Mouse (Mus musculus) c-Kit-positive CD71-negative TER-119-negative erythroid progenitor cells, embryonic 14.5 days (primary cell): ENCODE data around the gene Gpatch8.

Experiments used
- DNase-seq: peaks from one replicate; pipeline ENCODE4 v3.0.0-alpha.2; 2013; ENCODE audit warnings: low read depth

Gpatch8 gene

DNA sequence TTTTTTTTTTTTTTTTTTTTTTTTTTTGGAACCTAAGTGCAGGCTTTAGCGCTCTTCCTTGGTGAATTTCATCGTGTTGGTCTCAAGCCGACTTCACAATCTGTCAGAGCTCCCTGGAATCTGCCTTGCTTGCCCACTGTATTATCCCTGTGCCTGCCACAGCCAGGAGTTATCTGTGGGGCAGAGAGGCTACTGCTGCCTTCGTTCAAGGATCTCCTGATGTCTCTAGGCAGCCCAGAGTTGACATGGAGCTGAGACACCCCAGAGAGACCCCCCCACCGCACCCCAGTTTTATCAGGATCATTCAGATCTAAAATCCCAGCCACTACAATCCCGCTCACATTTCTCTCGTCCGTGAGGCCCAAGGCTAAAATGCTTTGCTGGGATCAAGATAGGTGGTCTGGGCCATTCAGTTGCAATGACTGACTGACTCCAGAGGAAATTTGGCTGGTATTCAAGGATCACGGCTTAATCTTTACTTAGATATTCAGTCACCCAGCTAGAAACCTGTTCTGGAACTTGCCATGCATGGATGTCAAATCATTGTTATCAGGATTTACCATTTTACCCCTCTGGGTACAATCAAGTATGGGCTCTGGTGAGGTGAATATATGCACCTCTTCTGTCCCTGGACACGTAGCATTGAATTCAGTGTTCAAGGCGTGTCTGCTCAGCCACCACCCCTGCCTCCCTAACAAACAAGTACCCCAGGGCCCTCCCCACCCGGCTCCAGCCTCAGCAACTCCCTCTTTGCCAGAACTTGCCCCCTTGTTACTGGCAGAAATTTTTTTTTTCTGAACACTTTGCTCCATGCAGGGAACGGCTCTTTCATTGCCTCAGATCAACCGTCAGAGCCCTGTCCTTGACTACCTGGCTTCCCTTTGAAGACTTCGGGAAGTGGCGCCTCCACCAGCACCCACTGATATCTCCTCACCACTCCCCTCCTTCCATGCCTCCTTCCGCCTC, 106.9 kb downstream of the Gpatch8 start:
- no peak for DNase-seq

GRCm38 (mm10) chr11:102448327-102448726, 107.9 kb downstream of the Gpatch8 start:
- DNase-seq: no peak

DNA sequence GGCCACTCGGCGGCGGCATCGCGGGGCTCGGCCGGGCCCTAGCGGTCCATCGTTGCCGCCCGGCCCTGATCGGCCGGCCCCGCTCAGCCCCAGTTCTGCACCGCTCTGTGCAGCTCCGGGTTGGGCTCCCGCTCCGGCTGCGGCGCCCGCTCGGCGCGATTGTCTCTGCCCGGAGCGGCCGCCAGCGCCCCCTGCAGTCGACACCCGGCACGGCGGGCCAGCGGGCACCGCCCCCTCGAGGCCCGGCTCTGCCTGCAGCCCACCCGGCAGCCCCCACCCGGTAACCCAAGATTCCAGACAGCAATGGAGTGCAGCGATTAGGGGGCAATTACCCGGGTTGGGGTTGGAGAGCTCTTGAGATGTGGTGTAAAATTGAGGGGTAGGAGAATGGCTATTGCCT, 108.7 kb downstream of the Gpatch8 start, which contains the start of gene Fam171a2:
Gene Fam171a2, minus strand, starts transcription at position 186 of the 400 bp plus-strand sequence.
- DNase-seq: no peak

DNA sequence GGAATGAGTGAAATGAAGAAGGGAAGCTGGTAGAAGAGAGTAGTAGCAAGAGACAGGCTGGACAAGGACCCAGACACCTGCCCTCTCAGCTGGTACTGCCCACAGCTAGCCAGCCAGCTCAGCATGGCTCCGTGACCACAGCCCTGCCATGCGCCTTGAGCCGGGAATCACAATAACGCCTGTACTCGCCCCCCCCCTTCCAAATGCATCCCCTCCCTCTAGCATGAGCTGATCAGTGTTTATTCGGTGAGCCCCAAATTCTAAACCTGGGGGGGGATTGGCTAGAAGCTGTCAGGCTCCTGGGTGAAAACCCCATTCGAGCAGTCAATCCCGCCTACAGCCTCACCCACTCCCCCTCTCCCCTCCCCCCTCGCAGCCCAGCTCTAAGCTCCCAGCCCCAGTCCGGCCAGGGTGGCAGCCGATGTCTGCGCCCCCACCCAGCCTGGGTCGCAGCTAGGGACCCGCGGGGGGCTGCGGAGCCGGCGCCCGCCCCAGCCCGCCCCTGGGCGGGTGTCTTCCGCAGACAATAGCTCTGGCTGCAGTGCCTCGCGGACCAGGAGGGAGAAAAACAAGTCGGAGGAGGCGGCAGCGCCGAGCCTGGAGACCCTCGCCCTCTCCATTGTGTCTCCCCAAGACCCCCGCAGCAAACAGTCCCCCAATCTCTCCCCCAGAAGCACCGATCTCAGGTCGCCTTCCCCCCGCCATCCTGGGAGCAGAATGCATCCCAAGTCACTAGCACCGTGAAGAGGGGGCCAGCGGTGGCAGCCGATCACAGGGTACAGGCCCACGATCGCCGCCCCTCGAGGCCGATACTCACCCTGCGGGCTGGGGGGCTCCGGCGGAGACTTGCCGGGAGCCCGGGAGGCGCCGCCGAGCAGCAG, 109.4 kb downstream of the Gpatch8 start:
- DNase-seq: no peak

DNA sequence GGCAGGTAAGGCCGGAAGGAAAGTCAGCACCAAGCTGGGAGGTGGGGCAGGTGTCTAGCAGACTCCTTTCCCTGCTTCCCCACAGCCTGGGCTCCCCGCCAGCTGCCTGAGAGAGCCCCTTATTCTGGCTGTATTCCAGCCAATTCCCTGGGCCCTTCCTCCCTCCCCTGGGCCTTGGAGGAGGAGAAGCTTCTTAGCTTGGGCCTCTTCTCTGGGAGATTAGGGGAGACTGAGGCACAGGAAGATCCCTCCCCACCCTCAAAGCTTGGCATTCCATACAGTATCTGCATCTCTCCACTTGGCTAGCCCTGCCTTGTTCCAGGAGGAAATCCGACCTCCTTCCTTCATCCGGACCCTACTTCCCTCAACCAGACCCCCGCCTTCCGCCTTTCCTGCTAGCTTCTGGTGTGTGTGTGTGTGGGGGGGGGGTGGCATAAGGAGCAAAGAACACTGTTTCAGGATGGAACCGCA, 110.3 kb downstream of the Gpatch8 start:
- no peak for DNase-seq

DNA sequence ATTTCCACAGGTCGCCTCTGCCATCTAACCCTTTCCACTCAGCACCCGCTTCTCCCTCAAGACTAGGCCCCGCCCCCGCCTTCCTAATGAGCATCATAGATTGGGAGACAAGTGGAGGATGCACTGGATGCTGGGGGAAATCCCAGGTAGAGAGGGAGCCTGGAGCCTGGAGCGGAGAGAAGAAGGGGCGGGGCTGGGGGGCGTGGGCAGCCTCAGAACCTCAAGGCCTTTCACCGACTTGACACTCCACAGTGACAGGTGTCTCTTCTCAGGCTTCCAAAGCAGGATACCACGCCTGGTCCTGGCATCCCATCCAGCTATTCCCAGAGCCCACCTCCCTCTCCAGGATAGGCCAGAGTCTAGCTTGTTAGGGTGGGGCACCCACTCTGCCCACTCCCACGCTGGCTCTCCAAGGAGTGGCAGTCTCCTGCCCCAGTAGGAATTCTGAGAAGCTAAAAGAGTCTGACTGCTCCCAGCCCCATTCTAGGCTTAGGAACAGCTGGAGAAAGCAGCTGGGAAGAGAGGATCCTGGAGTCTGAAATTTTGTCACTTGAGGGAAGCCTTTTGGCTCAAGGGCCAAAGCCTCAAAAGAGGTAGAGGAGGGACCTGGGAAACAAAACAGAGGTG, 110.8 kb downstream of the Gpatch8 start:
- DNase-seq: no peak

DNA sequence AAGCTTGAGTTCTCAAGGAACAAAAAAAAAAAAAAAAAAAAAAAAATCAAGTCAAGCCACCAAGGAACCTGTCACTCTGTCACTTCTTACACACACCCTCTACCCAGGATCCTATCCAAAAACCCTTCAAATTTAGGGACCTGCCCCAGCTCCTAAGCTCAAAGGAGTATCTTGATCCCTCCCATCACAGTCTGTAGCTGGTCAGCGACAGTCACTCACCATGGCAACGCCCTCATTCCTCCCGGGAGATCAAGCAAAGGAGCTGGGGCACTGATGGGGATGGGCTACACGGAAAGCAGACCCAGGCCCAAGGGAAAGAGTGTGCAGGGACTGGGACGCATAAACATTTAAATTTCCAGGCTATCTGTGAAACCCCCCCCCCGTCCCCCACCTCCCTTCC, 111.4 kb downstream of the Gpatch8 start:
- DNase-seq: no peak

DNA sequence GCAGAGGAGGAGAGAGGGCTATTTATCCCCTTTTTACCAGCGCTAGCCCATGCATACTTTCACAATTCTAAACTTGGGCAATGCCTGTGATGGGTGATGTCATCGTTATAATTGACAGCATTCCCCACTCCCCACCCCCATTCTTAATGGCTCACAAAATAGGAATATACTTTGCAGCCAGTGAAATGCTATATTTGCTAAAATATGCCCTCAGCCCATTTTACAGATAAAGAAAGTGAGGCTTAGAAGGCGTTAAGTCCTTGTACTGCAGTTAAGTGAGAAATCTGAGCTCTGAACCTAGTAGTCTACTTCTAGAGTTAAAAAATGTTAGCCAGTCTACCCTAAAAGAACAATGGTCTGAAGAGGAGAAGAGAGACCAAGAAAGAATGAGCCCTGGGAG, 111.9 kb downstream of the Gpatch8 start:
- no peak for DNase-seq

DNA sequence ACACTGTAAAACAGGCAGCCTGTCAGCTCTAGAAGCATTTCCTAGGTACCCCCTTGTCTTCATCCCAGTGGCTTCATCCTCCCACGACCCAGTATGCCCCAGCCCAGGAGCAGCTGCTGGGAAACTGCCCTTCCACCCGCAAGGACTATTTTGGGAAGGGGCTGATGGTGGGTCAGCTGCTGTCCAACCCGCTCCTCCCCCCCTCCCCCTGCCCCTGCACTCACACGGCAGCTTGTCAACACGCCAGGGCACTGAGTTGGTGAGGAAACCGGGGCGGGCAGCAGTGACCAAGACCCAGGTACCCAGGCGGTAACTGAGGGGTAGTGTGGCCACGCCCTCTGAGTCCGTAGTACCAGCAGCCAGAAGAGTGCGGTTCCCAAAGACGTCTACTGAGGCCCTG, 112.5 kb downstream of the Gpatch8 start:
- DNase-seq: no peak

GRCm38 (mm10) chr11:102442089-102442488, 114.1 kb downstream of the Gpatch8 start:
- DNase-seq: no peak

GRCm38 (mm10) chr11:102441434-102441833, 114.8 kb downstream of the Gpatch8 start:
- no peak for DNase-seq

GRCm38 (mm10) chr11:102440255-102440654, 115.9 kb downstream of the Gpatch8 start:
- DNase-seq: no peak

DNA sequence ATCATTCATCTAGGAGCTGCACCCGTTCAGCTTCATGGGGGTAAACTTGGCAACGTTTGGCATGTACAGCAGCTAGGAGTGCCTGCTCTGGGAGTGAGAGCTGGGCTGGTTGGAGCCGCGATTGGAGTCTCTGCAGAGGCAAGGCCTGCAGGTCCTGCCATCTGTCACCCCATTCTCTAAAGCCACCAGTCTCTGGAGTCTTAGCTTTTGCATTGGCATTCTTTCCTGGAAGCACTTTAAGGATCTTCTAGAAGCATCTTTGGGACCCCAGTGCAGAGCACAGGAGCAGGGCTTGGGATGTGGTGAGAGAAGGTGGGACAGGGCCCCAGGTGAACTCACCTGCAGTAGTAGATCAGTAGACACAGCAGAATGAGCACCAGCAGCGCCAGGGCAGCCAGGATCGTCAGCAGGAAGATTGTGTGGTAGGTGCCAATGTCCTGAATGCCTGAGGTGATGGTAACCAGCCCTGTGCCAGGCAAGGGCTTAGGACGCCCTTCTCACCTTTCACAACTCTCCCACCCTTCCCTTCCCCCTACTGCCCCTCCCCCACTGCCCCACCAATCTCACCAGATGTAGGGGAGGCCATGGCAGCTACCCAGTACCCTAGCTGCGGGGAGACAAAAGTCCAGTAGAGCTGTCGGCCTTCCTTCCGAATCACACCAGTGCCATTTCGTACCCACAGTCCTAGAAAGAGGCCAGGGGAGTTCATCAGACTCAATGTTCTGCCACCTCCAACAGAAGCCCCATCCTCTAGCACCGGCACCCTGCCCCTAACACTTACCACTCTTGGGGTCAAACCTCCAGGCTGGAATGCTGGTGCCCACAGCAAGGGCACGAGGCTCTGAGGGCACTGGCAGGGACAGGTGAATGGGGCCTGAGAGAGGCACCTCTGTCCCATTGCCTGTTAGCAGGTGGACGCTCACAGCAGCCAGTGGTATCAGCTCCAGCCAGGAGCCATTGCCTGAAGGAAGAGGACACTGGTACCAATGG, 116.8 kb downstream of the Gpatch8 start:
- no peak for DNase-seq

DNA sequence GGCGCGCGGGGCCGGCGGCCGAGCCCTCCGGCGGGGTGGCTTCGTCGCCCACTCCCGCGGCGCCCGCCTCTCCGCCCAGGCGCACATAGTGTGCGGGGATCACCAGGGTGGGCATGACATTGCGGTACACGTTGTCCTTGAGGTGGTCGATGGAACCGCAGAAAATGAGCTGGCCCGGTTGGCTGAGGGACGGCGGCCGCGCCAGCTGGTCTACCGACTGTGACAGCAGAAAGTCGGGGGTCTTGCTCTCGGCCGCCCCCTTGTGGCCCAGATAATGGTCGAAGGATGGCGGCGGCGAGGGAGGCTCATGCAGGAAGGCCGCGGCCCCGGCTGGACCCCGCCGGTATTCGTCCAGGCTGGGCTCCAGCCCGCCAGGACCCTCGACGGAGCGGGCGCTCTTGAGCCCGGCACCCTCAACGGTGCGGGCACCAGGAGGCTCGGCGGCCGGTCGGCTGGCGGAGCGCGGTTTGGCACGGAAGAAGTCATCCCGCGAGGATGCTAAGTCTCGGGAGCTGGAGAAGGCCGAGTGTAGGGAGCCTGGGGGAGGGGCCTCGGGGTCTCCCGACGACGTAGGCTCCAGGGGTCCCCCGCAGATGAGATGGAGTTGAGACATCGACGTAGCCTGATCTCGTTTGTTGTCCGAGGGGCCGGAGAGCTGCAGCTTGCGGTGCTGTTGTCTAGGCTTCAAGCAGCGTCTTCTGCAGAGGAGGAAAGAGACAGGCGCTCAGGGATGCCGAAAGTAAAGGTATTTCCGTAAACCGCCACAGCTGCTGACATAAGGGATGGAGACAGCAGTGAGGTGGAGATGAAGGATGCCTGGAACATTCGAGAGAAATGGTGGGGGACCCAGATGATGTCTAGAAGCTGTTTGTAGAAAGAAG, 117.7 kb downstream of the Gpatch8 start:
- no peak for DNase-seq

GRCm38 (mm10) chr11:102437120-102438061, 118.8 kb downstream of the Gpatch8 start:
- DNase-seq: no peak

DNA sequence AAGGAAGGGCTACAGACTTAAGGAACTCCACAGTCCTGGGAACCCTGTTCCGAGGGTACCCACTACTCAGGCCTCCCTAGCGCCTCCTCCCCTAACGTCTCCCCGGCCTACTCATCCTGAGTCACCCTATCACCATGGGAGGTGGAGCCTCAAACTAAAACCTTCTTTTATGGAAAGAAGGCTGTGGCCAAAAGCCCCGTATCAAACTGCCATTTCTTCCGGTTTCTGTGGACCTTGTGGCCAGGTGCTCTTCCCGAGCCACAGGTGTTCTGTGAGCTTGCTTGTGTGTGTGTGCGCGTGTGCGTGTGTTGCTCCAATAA, 119.8 kb downstream of the Gpatch8 start:
- no peak for DNase-seq

DNA sequence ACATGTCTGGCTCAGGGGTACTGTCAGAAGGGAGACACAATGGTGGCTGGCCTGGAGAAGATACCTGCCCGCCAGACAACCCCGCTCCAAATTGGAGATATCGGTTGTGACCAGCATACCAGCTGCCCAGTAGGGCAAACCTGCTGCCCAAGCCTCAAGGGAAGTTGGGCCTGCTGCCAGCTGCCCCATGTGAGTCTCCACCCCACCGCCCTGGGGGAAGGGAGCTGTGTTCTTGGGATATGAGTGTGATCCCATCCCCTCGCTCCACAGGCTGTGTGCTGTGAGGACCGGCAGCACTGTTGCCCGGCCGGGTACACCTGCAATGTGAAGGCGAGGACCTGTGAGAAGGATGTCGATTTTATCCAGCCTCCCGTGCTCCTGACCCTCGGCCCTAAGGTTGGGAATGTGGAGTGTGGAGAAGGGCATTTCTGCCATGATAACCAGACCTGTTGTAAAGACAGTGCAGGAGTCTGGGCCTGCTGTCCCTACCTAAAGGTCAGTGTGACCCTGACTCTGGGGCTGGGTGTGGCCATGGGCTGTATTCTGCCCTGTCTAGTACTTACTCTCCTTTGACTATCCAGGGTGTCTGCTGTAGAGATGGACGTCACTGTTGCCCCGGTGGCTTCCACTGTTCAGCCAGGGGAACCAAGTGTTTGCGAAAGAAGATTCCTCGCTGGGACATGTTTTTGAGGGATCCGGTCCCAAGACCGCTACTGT, 120.3 kb downstream of the Gpatch8 start:
- DNase-seq: no peak
